Mouse (Mus musculus) liver, postnatal 0 days (tissue): Measurements from ENCODE around the gene Mybpc3.

Experiments used
- CTCF ChIP-seq: sonication (generic); IDR thresholded peaks from 2 replicates; pipeline ENCODE4 v1.5.1; 2016; ENCODE audit warnings: antibody characterized with exemption, low read depth
- EP300 ChIP-seq: IDR thresholded peaks from 2 replicates; pipeline ENCODE4 v1.6.1; 2016; ENCODE audit warnings: antibody characterized with exemption, low read depth, mild to moderate bottlenecking

DNA sequence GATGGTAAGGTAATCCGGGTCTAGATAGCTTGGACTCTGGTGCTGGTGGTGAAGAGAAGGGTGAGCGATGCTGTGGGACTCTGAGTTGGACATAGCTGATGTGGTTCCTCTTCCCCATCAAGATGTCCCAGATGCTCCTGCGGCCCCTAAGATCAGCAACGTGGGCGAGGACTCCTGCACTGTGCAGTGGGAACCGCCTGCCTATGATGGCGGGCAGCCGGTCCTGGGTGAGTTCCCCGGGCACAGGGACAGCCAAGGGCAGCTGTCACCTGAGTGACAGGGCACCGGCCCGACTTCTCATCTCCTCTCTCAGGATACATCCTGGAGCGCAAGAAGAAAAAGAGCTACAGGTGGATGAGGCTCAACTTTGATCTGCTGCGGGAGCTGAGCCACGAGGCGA is 13.3 kb downstream of the Mybpc3 start:
- TF ChIP-seq CTCF (no peak), EP300 (no peak)
